Mouse (Mus musculus) cerebellum, adult 9-11 months (tissue): ENCODE data around the gene Prkcq.

ENCODE experiments used
- DNase-seq: peaks from one replicate; pipeline ENCODE4 v3.0.0; 2022

Gene Prkcq

DNA sequence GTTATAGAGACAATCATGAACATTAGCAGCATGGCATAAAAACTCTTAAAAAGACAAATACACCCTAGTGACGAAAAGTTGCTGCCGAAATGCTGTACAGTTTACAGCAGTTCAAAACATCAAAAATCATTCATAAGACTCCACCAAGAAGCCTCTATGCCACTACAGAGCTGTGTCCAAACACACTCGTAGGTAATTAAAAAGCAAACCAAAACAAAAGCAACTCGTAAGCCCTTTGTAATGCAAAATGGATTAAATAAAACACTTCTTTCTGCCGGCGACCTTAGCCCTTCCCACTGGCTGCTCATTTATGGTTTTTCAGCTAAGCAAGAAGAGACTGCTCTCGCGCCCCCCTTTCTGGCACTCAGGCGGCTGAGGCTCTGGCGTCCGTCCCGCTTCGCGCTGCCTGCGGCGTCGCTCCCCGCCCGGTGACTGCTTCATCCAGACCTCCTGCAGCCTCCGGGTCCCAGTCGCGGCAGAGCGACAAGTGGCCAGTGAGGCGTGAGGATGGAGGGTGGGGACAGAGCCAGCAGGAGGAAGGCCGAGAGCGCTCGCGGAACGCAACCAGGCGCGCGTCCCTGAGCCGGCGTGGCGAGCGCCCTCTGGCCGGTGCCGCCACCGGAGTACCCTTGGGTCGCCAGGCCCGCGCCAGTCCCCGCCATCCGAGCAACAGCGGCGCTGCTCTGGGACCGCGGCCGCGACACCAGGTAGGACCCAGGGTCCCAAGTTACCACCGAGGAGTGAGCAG is at the start of gene Prkcq:
Prkcq (plus strand) TSS at position 355 of the 748 bp plus-strand sequence.
- peak; percentile 18 for DNase-seq

DNA sequence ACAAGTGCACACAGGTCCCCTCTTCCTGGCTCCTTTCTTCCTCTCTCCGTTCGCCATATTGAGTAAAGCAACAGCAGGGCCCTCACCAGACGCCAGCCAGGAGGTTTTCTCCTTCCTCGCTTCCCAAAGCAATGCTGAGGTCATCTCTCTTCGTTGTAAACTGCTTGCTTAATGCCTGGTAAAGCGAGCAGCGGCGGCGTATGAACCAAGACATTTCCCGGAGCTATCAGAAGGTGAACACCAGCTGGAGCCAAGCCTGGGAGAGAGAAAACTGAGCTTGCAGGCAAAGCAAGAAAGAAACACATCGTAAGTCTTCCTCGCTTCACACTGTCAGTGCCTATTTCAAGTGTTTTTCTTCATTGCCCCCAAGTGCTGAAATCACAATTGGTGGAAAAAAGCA is 41.0 kb upstream of the Prkcq start:
- DNase-seq, result no peak

DNA sequence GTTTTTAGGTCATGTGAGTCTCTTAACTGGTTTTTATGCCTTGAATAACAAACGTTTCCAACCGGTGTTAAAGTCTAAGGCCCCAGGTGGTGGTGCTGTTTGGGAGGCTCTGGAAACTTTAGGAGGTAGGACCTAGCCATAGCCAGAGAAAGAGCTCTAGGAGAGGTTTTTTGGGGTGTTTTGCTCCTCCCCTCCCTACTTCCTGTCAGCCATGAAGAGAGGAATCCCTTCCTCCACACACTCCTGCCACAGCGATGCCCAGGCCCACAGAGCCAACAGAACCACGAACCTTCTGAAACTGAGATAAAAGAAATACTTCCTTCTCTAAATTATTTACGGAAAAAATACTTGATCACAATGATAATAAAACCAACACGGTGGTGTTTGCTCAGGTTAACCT is 36.2 kb upstream of the Prkcq start:
- DNase-seq, result no peak

DNA sequence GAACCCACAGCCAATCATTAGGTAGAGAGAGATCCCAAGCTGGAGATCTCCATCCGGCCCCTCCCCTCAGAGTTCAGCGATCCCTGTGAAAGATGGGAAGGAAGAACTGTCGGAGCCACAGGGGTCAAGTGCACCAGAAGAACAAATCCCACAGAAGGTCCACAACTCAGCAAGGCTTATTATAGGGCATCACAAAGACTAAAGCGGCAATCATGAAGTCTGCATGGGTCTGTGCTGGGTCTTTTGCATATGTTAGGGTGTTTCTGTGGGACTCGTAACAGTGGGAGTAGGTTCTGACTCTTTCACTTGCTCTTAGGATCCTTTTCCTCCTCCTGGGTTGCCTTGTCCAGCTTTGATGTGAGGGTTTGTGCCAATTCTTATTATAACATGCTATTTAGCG is 33.8 kb upstream of the Prkcq start:
- no peak for DNase-seq

DNA sequence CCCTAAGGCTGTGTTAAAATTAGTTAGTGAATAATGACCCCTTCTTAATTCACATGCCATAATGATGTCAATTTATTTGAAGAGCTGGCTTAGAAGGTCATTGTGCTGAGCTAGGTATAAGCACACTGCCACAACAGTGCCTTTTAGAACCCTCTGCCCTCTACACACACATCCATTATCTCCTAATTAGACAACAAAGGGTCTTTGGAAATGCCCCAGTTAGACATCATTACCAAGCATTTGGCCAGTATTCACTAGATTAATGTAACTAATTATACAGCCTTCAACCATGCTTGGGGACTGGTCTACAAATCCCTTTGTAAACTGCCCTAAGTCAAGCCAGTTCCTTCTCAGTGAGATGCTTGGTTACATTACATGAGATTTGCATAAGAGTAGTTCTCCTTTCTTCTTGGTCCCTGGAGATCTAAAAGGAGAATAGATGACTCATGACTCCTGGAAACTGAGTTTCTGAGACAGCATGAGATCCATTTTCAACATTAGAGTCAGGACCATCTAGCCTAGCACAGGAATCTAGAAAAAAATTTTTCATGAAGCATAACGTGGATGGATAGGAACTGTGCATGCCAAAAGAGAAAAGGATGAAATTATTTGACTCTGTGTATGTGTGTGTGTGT is 32.3 kb upstream of the Prkcq start:
- no peak for DNase-seq

DNA sequence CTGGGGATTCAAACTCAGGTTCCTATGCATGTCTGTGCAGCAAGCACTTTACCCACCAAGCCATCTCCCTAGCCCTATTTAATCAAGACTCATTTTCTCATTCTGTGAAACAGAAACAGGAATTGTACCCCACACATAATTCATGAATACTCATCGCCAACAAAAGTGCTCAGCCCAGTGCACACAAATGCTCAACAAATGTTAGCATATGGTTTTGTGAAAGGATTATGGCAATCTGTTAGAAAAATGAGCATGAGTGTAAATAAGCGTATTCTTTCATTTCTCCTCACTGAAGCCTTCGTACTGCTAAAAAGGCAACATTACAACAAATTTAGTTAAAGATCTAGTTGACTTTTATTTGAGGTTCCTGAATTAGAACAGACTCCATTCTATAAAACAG is 31.5 kb upstream of the Prkcq start:
- DNase-seq, result no peak

DNA sequence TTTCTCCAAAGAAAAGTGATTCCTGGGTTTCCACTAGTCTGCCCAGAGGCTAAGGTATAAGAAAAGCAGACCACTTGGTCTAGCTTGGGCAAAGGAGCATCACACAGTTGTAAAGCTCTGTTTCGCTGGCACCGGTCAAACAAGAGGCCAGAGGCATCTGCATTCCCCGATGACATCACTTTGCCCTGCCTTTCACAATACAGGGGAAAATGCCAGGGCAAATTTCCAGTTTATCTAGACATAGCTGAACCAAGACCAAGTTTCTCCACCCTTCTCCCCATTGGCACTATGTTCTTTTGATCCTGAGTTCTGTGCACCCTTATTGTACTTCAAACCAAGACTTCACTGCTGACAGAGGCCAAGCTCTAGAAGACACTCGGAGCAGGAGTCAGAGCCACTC is 22.8 kb upstream of the Prkcq start:
- DNase-seq, result no peak

DNA sequence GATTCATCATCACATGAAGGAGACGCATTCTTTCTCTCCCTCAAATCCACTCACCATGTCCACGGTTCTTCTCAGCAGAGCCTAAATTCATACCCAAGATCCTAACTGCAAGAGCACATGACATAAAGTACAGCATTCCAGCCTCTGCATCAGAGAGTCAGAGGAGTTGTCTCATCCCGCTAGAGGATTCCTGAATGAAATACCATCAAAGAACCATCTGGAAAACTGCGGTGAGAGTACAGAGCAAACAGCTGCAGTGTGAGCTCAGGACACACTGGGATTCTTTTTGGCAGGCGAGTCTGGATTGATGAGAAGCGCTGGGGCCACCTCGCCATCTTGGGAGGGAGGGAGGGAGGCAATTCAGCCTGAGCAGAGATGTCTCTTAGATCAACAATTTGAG is 20.9 kb upstream of the Prkcq start:
- no peak for DNase-seq

DNA sequence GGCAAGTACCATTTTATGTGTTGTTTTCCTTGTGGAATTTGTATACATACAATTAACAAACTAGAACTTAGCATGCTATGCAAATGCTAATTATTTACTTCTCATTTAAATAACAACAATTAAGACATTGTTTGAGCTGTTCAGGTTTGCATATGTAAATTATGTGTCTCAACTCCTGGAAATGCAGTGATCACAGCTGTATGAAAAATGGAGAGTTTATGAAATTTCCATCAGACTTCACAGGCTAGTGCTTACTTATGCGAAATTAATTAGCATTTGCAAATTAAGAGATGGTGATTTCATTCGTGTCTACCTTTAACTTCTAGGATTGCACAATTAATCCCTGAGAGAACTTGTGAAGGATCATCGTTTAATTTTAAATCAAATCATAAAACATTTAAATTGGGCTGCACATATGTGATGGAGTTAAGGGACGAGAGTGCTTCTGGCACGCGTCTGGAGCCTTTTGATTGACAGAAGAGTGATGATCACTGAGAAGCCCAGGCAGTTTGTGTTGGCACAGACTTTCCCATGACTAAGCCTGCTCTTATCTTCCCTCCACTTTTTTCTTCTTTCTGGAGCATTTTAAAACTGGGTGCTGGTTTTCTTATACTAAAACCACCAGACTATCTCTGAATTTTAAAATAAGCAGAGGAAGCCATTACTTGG is 20.1 kb upstream of the Prkcq start:
- no peak for DNase-seq

DNA sequence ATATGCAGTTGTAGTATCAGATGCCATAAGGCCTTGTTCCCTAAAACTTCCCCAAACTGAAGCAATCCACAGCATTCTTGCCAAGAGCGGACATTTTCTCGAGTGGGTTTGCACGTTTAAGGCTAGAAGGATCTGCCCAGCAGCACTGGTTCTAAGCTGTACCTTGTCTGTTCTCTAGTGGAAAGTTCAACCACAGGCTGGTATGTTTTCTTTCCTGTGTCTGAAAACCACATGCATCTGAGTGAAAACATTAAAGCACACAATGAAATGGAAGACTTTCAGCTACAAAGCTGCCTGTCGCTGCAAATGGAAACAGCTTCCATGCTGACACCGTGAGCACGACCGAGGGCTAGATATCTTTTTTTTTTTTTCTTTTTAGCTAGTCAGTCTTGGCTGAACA is 12.3 kb upstream of the Prkcq start:
- no peak for DNase-seq

DNA sequence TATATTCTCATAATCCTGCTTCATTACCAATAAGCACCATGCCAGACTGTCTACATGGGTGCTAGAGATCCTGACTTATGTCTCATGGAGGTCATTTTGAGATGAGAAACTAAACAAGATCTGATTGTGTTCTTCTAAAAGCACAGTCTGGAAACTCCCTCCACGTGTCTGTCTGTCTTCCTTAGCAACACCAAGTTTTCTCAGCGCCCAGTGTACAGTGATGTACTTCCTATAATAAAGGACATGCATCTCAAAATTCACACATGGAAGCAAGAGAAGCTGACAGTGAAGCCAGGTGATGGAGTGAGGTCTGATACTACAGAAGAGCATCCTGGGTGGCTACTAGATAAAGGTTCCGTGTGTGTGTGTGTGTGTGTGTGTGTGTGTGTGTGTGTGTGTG is 11.2 kb upstream of the Prkcq start:
- DNase-seq, result no peak

DNA sequence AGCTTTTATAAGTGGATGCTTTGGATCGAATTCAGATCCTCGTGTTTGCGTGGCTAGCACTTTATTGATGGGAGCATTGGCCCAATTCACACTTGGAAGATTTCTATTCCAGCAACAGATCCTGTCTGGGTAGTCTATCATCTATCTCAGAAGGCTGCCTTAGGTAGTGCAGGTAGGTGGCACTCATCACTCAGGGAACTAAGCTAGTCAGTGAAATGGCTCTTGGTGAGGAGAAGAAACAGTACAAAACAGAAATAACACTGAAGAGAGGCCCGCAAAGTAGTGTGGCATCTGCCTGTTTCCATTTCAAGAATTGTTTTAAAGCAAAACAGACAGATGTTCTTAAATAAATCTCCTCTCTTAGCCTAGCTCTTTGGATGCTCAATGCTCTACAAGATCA is 10.6 kb upstream of the Prkcq start:
- no peak for DNase-seq

DNA sequence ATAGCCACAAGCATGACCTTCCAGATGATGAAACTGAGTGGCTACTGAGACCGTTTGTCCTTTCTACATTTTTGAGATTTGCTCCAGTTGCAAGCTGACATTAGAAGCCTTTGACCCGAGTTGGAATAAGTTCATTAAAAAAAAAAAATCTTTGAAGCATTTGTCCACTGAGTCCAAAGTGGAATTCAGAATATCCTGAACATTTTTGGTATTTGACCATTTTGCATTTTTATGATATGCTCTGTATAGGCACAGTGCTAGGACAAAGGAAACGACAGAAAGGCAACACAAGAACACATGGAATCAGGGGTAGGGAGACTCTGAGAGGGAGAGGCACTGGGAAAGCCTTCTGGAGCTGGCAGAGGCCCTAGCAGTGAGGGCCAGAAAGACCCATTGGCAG is 9.2 kb upstream of the Prkcq start:
- no peak for DNase-seq

DNA sequence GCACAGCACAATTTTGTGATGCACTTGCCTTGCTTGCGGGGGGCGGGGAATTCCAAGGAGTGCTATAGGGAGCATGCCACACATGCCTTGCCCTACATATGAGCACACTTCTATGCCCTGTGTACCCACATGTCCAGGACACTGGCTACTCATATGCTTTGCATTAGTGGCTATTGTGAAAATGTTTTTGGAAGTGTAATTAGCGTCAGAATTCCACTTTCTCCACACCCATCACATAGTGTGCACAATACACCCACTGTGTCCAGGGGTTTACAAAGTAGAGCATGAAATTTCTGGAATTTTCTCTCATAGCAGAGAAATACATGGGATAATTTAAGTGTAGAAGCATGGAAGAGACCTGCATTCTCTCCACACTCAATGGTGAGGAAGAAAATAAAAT is 7.7 kb upstream of the Prkcq start:
- no peak for DNase-seq

DNA sequence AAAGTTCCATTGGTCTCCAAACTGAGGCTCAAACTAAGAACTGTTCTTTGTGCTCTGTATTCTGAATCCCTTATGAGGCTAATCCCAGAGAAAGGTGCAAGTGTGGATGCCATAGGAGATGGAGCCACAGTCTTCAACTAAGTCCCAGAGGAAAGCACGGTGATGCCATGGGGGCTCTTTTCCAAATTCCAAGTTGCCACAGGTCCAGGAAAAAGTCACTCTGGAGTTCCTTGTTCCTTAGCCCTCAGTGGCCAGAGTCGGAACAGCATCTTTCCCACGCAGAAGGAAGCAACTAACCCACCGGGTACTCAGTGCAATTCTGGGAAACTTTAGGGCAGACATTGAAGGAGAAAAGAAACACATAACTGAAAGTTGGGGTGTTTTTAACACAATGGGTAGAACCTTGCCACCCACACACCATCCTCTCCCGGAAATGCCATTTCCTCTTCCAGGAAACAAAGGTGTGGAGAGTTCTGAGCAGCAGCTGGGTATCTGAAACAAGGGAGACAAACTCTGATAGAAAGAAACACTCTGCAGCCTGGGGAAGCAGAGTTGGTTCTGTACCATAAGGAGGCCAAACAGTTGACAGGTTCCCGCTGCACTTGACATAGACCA is 2.1 kb upstream of the Prkcq start:
- DNase-seq, result no peak

DNA sequence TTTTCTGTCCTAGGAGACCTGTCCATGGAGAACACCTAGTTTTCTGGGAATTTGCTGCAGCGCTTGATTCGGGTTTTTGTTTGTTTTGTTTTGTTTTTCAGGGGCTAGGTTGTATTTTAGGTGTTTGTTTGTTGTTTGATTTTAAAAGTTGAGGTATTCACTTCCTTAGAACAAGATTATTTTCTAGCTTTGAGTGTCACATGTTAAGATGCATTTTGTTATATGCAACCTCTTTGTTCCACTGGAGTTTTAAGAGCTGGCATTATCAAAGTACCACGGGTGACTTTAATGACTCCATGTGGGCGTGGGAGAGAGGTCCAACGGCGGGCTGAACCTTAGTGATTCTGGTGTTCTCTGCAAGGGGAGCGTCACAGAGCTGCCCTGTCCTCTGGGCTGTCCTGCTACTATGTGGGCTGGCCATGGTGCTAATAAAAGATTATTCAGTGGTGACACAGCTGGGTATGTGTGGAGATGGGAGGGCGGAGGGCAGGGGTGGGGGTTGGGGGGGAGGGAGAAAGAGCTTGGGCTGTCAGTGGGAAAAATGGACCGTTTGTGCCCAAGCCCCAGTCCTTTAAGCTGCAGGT is 1.0 kb downstream of the Prkcq start:
- DNase-seq, result no peak

DNA sequence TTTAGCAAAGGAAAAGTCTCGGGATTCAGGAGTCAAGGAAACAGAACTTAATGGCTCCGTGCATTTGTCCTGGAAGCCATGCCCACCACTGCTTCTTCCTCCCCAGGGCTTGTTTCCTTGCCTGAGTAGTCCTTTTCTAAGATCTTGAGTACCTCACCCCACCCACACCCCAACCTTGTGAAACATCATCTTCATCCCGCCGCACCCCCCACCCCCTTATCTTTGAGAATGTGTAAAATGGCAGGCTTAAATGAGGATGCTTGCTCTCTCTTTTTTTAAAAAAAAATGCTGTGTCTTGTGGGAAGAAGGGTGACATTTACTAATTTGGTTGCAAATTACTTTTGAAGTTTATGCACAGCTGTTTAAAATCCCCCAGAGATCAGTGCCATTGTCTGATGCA is 1.6 kb downstream of the Prkcq start:
- no peak for DNase-seq

DNA sequence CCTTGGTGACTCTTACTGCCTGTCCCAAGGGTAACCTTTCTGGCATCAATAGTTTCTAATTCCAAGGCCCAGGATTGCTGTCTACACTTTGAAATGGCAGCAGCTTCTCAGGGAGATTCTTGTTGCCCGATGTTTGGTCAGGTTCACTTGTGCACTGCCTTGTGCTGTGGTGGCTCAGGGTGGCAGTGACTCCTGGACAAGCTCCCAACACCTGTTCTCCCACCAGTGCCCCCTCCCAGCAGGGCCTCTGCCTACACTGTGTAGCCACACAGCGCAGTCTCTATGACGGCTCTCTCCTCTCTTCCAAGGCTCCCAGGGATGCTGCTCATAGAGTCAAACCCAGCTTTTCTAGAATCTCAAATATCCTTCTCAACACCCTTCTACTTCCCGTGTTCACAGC is 2.2 kb downstream of the Prkcq start:
- no peak for DNase-seq

DNA sequence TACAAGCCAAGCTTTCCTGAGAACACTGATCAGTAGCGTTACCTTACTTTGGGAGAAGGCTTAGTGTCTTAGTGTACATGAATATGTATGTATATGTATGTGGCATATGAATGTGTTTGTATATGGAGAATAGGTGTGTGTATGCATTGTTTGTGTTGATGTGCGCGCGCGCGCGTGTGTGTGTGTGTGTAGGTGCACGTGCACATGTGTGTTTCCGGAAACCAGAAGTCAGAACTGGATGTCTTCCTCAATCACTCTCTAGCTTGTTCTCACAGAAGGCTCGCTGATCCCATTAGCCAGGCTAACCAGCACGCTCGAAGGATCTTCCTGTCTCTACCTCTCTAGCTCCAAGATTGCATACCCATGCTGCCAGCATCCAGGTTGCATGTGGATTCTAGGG is 6.0 kb downstream of the Prkcq start:
- no peak for DNase-seq

DNA sequence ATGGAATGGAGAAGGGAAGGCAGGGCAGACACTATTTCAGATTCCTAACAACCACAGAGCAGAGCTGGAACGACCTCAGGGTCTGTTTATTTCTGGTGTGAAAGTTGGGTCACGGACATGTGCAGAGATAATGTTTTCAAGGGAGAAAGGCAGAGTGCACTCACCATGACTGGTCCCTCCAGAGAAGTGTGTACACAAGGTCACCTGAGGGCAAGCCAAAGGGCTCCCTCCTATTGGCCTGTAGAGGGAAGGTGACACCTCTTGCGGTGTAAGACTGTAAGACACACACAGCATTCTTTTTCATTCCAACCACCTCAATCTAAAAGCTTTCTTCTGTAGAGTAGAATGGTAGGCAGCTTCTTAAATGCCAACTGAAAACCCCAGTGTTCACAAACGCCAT is 9.6 kb downstream of the Prkcq start:
- DNase-seq, result no peak

DNA sequence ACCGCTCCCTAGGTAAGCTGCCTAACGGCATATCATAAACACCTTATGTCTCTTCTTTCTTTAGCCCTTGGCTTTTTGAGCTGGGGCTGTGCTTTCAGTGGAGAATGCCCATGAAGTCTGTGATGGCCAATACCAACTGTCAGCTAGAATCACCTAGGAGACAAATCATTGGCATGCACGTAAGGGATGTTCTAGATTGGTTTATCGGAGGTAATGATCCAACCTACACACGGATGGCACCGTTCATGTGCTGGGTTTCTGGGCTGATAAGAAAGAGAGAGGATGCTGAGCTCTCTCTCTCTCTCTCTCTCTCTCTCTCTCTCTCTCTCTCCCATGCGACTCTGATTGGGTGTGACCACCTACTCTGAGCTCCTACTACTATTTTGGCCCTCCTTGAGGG is 10.2 kb downstream of the Prkcq start:
- DNase-seq, result no peak

DNA sequence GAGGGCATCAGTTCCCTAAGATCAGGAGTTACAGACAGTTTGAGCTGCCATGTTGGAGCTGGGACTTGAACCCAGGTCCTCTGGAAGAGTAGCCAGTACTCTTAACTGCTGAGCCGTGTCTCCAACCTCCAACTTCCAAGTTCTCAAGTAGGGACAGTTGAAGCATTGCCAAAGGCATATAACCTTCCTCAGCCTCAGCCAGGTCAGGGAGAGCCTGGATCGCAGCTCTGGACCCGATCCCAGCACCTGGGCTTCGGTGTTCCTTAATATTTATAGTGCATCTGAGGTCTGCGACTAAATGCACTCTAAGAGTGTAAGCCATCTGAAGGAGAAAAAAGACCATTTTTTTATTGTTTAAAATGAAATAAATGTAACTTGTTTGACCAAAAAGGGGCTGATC is 12.1 kb downstream of the Prkcq start:
- DNase-seq, result no peak

DNA sequence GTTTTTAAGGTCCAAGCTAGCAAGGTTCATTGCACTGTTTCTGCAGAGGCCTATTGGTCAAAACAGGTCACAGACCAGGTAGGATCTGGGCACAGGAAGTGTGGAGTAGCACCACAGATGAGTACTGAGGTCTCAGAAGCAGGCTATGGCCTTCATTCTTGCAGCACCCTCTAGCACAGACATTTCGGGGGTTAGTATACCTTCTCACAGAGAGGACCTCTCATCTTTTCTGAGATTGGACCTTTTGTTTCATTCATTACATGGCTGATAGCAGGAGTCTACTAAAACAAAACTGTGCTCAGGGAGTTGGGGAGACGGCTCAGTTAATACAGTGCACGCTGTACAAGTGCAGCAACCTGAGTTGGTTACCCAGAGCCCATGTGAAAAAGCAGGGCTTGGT is 14.7 kb downstream of the Prkcq start:
- DNase-seq, result no peak

DNA sequence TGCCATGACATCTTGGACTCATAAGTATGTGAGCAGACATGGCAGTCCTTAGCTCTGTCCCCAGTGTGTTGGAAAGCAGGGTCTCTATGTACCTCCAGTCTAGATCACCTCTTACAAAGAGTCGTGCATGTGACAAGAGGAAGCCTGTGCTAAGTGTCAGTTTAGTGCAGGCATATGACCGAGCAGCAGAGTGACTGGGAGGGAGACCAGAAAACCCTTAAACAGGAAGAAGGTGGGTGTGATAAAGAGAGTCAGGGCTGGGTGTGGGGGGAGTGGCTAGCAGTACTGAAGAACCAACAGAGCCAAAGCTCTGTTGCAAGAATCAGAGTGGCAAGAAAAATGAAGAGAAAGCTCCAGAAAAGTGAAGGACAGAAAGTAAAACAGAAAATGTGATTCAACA is 15.3 kb downstream of the Prkcq start:
- DNase-seq, result no peak
